Mouse (Mus musculus) lung, embryonic 14.5 days (tissue): Measurements from ENCODE around the gene Ggt7. TPM values are rescaled to one million over a fixed set of nuclear protein-coding genes. Genes with fewer than 3 reads are reported as not detected.
A peak's percentile ranks its signal among the peaks of the same experiment; 100 is the strongest.

Source experiments
- ATAC-seq: fragments of 200-750 bp; cut with Nextera tagmentation; 2 replicates; pipeline ENCODE4 v1.8.0; 2017; ENCODE audit warnings: mild to moderate bottlenecking, moderate TSS enrichment, moderate library complexity; ENCODE audit not compliant: insufficient read depth
- DNase-seq: peaks from one replicate; pipeline ENCODE4 v3.0.0-alpha.2; 2015
- H3K27ac ChIP-seq: fragments of 300-500 bp; sonication (generic); 2 replicates; pipeline ENCODE4 v1.5.1; 2014; ENCODE audit warnings: low read depth, mild to moderate bottlenecking, moderate library complexity
- H3K27me3 ChIP-seq: fragments of 300-500 bp; sonication (generic); 2 replicates; pipeline ENCODE4 v1.6.1; 2014; ENCODE audit warnings: low read length, control low read depth; ENCODE audit not compliant: insufficient read depth
- H3K36me3 ChIP-seq: fragments of 300-500 bp; sonication (generic); 2 replicates; pipeline ENCODE4 v1.6.1; 2014; ENCODE audit warnings: control low read depth; ENCODE audit not compliant: insufficient read depth
- H3K4me1 ChIP-seq: fragments of 300-500 bp; sonication (generic); 2 replicates; pipeline ENCODE4 v1.6.1; 2014; ENCODE audit warnings: antibody characterized with exemption, control low read depth; ENCODE audit not compliant: insufficient read depth
- H3K4me2 ChIP-seq: fragments of 300-500 bp; sonication (generic); 2 replicates; pipeline ENCODE4 v1.6.1; 2014; ENCODE audit warnings: mild to moderate bottlenecking
- H3K4me3 ChIP-seq: fragments of 300-500 bp; sonication (generic); 2 replicates; pipeline ENCODE4 v1.5.1; 2014; ENCODE audit warnings: low read depth, low read length
- H3K9ac ChIP-seq: fragments of 300-500 bp; sonication (generic); 2 replicates; pipeline ENCODE4 v1.6.1; 2014
- H3K9me3 ChIP-seq: fragments of 300-500 bp; sonication (generic); 2 replicates; pipeline ENCODE4 v1.6.1; 2016; ENCODE audit warnings: low read depth, low read length, control low read depth
- CTCF ChIP-seq: IDR thresholded peaks from 2 replicates; pipeline ENCODE4 v1.5.1; 2016; ENCODE audit warnings: antibody characterized with exemption, low read depth
- WGBS: fragments of 180-500 bp; shearing (Covaris S2); extraction: QIAGEN DNeasy Blood & Tissue Kit; methylation state at CpG from one replicate; pipeline ENCODE4 v1.1.7; 2014; 5-methylcytosine and 5-hydroxymethylcytosine counted together
- polyA plus RNA-seq: library from polyadenylated mRNA; unstranded; fragments of >200 nt; fragmentation: Nextera tagmentation; extraction: Ambion mirVana; gene quantifications from 2 replicates; pipeline ENCODE4 v1.2.1, GENCODE M21; 2014

The Ggt7 gene
- polyA plus RNA-seq, 1 experiment from 2014 or later = 2.1 TPM

DNA sequence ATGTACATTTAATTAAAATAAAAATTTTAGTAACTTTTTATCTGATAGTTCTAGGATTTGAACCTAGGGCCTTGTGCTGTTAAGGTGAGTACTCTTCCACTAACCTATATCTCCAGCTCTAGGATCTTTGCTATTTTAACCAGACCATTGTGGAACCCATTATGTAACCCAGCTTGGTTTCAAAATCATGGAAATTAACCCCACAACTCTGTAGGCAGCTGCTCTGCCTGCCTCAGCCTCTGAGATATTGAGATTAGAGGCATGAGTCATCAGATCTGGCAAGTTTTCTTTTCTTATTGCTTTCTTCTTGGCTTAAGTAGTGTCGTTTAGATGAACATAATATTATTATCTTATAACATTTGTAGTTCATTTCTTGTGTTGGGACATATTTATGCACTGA is 6.3 kb upstream of the Ggt7 start:
- ATAC-seq (no peak), DNase-seq (no peak)
- TF ChIP-seq CTCF = no peak
- H3K27me3 ChIP-seq = no peaks in the 10 kb centered on the region
- H3K36me3 ChIP-seq = no peaks in the 10 kb centered on the region
- no peaks in the 10 kb centered on the region for H3K4me1 ChIP-seq
- WGBS = 36% methylated on average over 1 of the region's 1 CpGs
- no peaks in the 10 kb centered on the region for H3K9me3 ChIP-seq
- H3K9ac ChIP-seq = no peak overlapping the region
- H3K4me2 ChIP-seq = no peak overlapping the region
- no peak overlapping the region for H3K4me3 ChIP-seq
- no peak overlapping the region for H3K27ac ChIP-seq

DNA sequence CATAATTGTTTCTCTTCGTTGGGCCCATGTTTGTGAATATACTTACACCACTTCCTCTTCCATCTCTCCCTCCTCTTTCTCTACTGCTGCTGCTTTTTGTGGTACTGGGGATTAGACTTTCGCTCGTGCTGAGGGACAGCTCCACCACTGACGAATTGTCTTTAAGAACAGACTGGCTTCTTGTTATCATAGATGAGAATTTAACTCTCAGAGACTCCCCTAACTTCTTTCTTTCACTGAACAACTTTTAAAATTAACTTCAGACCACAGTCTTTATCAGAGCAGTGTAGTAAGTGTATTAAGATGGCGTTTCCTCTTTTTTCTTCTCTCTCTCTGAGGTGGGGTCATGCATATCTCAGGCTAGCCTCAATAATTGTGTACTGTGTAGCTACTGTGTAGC is 5.7 kb upstream of the Ggt7 start:
- 47% methylated on average over 5 of the region's 5 CpGs for WGBS
- TF ChIP-seq CTCF = no peak

DNA sequence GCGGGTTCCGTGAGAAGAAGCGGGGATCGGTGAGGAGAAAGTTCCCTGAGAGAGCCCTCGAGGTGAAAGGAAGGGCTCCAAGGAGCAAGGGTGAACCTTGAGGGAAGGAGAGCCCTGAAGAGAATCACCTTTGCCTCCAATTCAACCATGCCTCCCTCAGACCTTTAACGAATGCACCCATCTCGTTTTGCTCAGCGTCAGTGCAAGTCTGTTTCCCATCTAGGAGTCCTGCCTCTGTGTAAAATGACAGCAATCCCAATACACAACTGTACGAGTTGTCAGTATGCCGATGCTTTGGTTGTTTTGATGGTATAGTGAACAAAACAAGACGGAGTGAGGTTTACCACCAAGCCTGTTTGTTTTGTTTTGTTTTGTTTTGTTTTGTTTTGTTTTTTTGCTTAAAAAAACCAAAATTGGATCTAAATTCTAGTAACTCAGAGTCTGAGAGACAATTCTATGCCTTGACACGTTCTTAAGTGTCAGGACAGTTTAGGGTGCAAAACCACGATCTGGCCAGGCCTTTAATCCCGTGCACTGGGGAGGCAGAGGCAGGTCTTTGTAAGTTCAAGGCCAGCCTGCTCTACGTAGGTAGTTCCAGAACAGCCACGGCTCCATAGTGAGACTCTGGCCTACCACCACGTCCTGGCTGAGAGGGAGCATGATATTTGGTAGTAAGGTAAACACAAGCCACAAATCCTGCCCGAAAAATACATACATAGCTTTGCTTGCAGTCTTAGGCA is 664 bp upstream of the Ggt7 start:
- no peak overlapping the region for H3K27ac ChIP-seq
- peak overlapping the region; percentile 63 for H3K9ac ChIP-seq
- WGBS = 25% methylated on average over 18 of the region's 18 CpGs
- H3K27me3 ChIP-seq = peaks cover 5% of the 10 kb centered on the region; the same call in 1 of the 2 replicates
- TF ChIP-seq CTCF = no peak
- H3K9me3 ChIP-seq = no peaks in the 10 kb centered on the region
- H3K4me1 ChIP-seq = 0 out of 2 replicates have a peak, but pooled peaks cover 5% of the 10 kb centered on the region
- ATAC-seq (no peak), DNase-seq (peak; percentile 12)
- no peaks in the 10 kb centered on the region for H3K36me3 ChIP-seq
- H3K4me2 ChIP-seq = peak overlapping the region; percentile 84
- H3K4me3 ChIP-seq = peak overlapping the region; percentile 70

More for the DNA sequence above, 5.7 kb upstream of the Ggt7 start:
- 0 out of 2 replicates have a peak, but pooled peaks cover 3% of the 10 kb centered on the region for H3K4me1 ChIP-seq
- no peaks in the 10 kb centered on the region for H3K27me3 ChIP-seq
- no peak for ATAC-seq
- H3K4me3 ChIP-seq = no peak overlapping the region
- no peak overlapping the region for H3K4me2 ChIP-seq
- no peaks in the 10 kb centered on the region for H3K36me3 ChIP-seq
- DNase-seq = no peak
- no peaks in the 10 kb centered on the region for H3K9me3 ChIP-seq
- H3K9ac ChIP-seq = no peak overlapping the region
- H3K27ac ChIP-seq = no peak overlapping the region

DNA sequence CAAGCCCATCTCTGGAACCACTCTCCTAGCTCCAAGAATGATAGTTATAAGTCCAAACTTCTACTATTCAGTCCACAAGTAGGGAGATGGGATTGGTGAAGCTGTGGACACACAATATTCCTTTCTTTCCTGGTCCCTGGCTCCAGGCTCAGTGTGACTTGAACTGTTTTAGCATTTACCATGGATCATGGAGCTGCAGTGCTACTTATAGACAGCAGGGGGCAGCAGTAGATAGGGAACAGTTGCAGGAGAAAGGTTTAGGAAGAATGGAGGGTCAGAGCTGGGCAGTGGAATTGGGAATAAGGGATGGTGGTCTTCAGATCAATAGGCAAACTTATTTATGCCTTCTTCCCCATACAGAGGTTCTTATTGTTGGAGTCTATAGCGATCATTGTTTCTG is 2.1 kb downstream of the Ggt7 start:
- ATAC-seq = no peak
- H3K4me3 ChIP-seq = no peak overlapping the region

DNA sequence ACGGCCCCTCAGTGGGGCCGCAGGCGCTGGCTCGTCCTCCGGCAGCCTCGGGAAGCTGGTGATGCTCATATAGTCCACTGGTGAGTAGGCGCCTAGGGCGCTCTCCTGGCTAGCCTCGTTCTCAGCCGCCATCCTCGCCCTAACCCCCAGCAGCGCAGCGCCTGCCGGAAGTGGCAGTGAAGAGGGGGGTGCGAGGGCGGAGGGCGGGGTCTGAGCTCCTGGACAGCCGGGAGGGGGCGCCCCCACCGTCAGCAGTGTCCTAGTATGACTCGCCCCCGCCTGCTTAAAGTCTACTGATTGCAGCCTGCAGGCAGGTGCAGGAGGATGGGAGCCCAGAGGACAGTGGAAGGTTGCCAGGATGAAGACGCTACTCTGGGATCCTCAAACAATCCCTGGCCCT is 3.4 kb downstream of the Ggt7 start:
- WGBS = 1% methylated on average over 23 of the region's 23 CpGs
- no peak for ATAC-seq
- H3K9me3 ChIP-seq = no peaks in the 10 kb centered on the region
- peak; percentile 60 for DNase-seq
- 0 out of 2 replicates have a peak, but pooled peaks cover 5% of the 10 kb centered on the region for H3K4me1 ChIP-seq
- H3K36me3 ChIP-seq = no peaks in the 10 kb centered on the region
- peak overlapping the region; percentile 39; the same call in 1 of the 2 replicates for H3K9ac ChIP-seq
- peak overlapping the region; percentile 64 for H3K4me2 ChIP-seq
- H3K4me3 ChIP-seq = peak overlapping the region; percentile 32
- H3K27ac ChIP-seq = no peak overlapping the region
- H3K27me3 ChIP-seq = peaks cover 5% of the 10 kb centered on the region; the same call in 1 of the 2 replicates
- TF ChIP-seq CTCF = peak; percentile 42; the same call in 1 of the 2 replicates

More for the DNA sequence above, 2.1 kb downstream of the Ggt7 start:
- peak; percentile 84 for DNase-seq
- H3K36me3 ChIP-seq = no peaks in the 10 kb centered on the region
- WGBS = 0% methylated on average over 1 of the region's 1 CpGs
- H3K4me1 ChIP-seq = 0 out of 2 replicates have a peak, but pooled peaks cover 5% of the 10 kb centered on the region
- peaks cover 5% of the 10 kb centered on the region; the same call in 1 of the 2 replicates for H3K27me3 ChIP-seq
- no peak overlapping the region for H3K27ac ChIP-seq
- no peak overlapping the region for H3K9ac ChIP-seq
- H3K4me2 ChIP-seq = no peak overlapping the region
- peak; percentile 99 for TF ChIP-seq CTCF
- H3K9me3 ChIP-seq = no peaks in the 10 kb centered on the region

DNA sequence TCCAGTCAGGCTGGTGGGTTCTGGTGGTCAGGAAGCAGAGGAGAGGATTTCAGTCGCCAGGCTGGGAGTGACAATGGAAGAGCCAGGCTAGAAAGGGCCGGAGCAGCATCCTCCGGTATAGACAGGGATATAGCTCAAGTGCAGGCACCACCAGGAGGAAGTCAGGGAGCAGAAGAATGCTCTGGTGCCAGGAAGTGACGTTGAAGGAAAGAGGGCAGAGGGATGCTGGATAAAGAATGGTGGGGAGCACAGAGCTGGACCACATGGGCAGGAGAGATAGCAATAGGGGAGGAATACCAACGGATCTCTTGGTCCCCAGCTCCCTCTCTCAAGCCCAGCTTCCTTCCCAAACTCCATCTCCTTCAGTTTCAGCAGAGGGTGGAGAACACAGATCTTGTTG is 4.5 kb downstream of the Ggt7 start:
- Histone ChIP-seq H3K9ac (no peak overlapping the region), H3K4me3 (no peak overlapping the region), H3K4me2 (0 out of 2 replicates have a peak overlapping the region, but pooled peaks have one; percentile 64), H3K36me3 (no peaks in the 10 kb centered on the region), H3K27me3 (peaks cover 5% of the 10 kb centered on the region; the same call in 1 of the 2 replicates), H3K4me1 (0 out of 2 replicates have a peak, but pooled peaks cover 2% of the 10 kb centered on the region), H3K27ac (no peak overlapping the region), H3K9me3 (no peaks in the 10 kb centered on the region)
- DNase-seq (no peak), ATAC-seq (no peak)
- no peak for TF ChIP-seq CTCF
- WGBS = 60% methylated on average over 5 of the region's 5 CpGs

- Histone ChIP-seq H3K4me1 (0 out of 2 replicates have a peak, but pooled peaks cover 2% of the 10 kb centered on the region), H3K36me3 (no peaks in the 10 kb centered on the region), H3K27ac (no peak overlapping the region), H3K9me3 (no peaks in the 10 kb centered on the region), H3K9ac (no peak overlapping the region), H3K27me3 (peaks cover 5% of the 10 kb centered on the region; the same call in 1 of the 2 replicates), H3K4me3 (no peak overlapping the region), H3K4me2 (no peak overlapping the region)
- ATAC-seq (no peak), DNase-seq (peak; percentile 77)
- TF ChIP-seq CTCF = peak; percentile 76
- 65% methylated on average over 4 of the region's 4 CpGs for WGBS
Observed at GRCm38 (mm10) chr2:155512479-155512878, 5.6 kb downstream of the Ggt7 start.
